Mouse (Mus musculus): Measurements from ENCODE around the gene Defa17. TPM values are rescaled to one million over a fixed set of nuclear protein-coding genes. Genes with fewer than 3 reads are reported as not detected.
"Not testable (repeated sequence)": the region's sequence is repeated elsewhere in the genome, so short reads cannot be mapped to it uniquely, and the experiment has no call there.

Defa17 gene
- polyA plus RNA-seq (2015; fragmentation: Nextera tagmentation; extraction: Ambion mirVana), result not detected in 2 replicates

GRCm38 (mm10) chr8:21655480-21655879 lies at the start of gene Defa17:
Defa17 (plus strand) TSS chr8:21655780.
- H3K9me3 ChIP-seq; H3K4me2 ChIP-seq; ATAC-seq (ENCODE audit: insufficient number of reproducible peaks, insufficient read depth, low FRiP score, low TSS enrichment, low read depth); H3K4me3 ChIP-seq; H3K36me3 ChIP-seq; H3K27me3 ChIP-seq; H3K9ac ChIP-seq; H3K4me1 ChIP-seq; H3K27ac ChIP-seq: not testable (repeated sequence)
- no CpG with 5 or more reads among the region's 2 CpGs for WGBS

GRCm38 (mm10) chr8:21617883-21618282 lies 37.7 kb upstream of the Defa17 start, which contains the start of gene Defa26:
Defa26 (plus strand) TSS chr8:21618183.
- H3K4me1 ChIP-seq; H3K9ac ChIP-seq; H3K27me3 ChIP-seq; ATAC-seq (ENCODE audit: insufficient number of reproducible peaks, insufficient read depth, low FRiP score, low TSS enrichment, low read depth); H3K36me3 ChIP-seq; H3K4me3 ChIP-seq; H3K9me3 ChIP-seq; H3K27ac ChIP-seq; H3K4me2 ChIP-seq: not testable (repeated sequence)
- no CpG with 5 or more reads among the region's 1 CpGs for WGBS

GRCm38 (mm10) chr8:21665497-21665896 lies 9.9 kb downstream of the Defa17 start, which contains the start of gene Defa34:
Defa34 (plus strand) TSS chr8:21665797.
- H3K27ac ChIP-seq; H3K9ac ChIP-seq; H3K27me3 ChIP-seq; H3K36me3 ChIP-seq; H3K4me2 ChIP-seq; H3K9me3 ChIP-seq; H3K4me1 ChIP-seq; H3K4me3 ChIP-seq; ATAC-seq (ENCODE audit: insufficient number of reproducible peaks, insufficient read depth, low FRiP score, low TSS enrichment, low read depth): not testable (repeated sequence)
- WGBS, result 91% methylated on average over 1 of the region's 1 CpGs

GRCm38 (mm10) chr8:21703545-21703944 lies 48.0 kb downstream of the Defa17 start, which contains the start of gene AY761184:
AY761184 (minus strand) TSS chr8:21703645.
- H3K4me1 ChIP-seq; H3K9me3 ChIP-seq; H3K36me3 ChIP-seq; H3K4me2 ChIP-seq; H3K27ac ChIP-seq; H3K4me3 ChIP-seq; H3K27me3 ChIP-seq; ATAC-seq (ENCODE audit: insufficient number of reproducible peaks, insufficient read depth, low FRiP score, low TSS enrichment, low read depth); H3K9ac ChIP-seq: not testable (repeated sequence)
- WGBS, result 66% methylated on average over 2 of the region's 2 CpGs

Other genes starting within 250 kb of the Defa17 start
- gene Defa36, start 228.4 kb upstream of the Defa17 start, polyA plus RNA-seq (2015; fragmentation: Nextera tagmentation; extraction: Ambion mirVana), result not detected in 2 replicates
- gene Gm7849, start 199.2 kb upstream of the Defa17 start, polyA plus RNA-seq (2015; fragmentation: Nextera tagmentation; extraction: Ambion mirVana), result 0.83 TPM in 1 of 2 replicates, not detected in the other
- gene Defa20, start 146.5 kb upstream of the Defa17 start, polyA plus RNA-seq (2015; fragmentation: Nextera tagmentation; extraction: Ambion mirVana), result not detected in 2 replicates
- not detected in 2 replicates for gene Defa32, start 126.7 kb upstream of the Defa17 start, polyA plus RNA-seq (2015; fragmentation: Nextera tagmentation; extraction: Ambion mirVana)
- gene Defa37, start 90.4 kb upstream of the Defa17 start, polyA plus RNA-seq (2015; fragmentation: Nextera tagmentation; extraction: Ambion mirVana), result 1.3 TPM in 1 of 2 replicates, not detected in the other
- not detected in 2 replicates for gene Defa28, start 72.8 kb upstream of the Defa17 start, polyA plus RNA-seq (2015; fragmentation: Nextera tagmentation; extraction: Ambion mirVana)
- gene Gm7861, start 61.3 kb upstream of the Defa17 start, polyA plus RNA-seq (2015; fragmentation: Nextera tagmentation; extraction: Ambion mirVana), result not detected in 2 replicates
- gene Defa26, start 37.6 kb upstream of the Defa17 start, polyA plus RNA-seq (2015; fragmentation: Nextera tagmentation; extraction: Ambion mirVana), result not detected in 2 replicates
- gene Defa34, start 10.0 kb downstream of the Defa17 start, polyA plus RNA-seq (2015; fragmentation: Nextera tagmentation; extraction: Ambion mirVana), result not detected in 2 replicates
- not detected in 2 replicates for gene AY761184, start 47.9 kb downstream of the Defa17 start, polyA plus RNA-seq (2015; fragmentation: Nextera tagmentation; extraction: Ambion mirVana)
- gene Defa24, start 78.7 kb downstream of the Defa17 start, polyA plus RNA-seq (2015; fragmentation: Nextera tagmentation; extraction: Ambion mirVana), result 2.5 TPM in 1 of 2 replicates, not detected in the other
- not detected in 2 replicates for gene Defb50, start 167.8 kb downstream of the Defa17 start, polyA plus RNA-seq (2015; fragmentation: Nextera tagmentation; extraction: Ambion mirVana)
- not detected in 2 replicates for gene Defb2, start 184.1 kb downstream of the Defa17 start, polyA plus RNA-seq (2015; fragmentation: Nextera tagmentation; extraction: Ambion mirVana)
- not detected in 2 replicates for gene Defb10, start 203.1 kb downstream of the Defa17 start, polyA plus RNA-seq (2015; fragmentation: Nextera tagmentation; extraction: Ambion mirVana)
- gene Defb9, start 229.6 kb downstream of the Defa17 start, polyA plus RNA-seq (2015; fragmentation: Nextera tagmentation; extraction: Ambion mirVana), result not detected in 2 replicates

All from embryonic facial prominence, embryonic 13.5 days (tissue).